Mouse (Mus musculus) C2C12 (cell line): ENCODE results near the gene Grhpr. TPM values are rescaled to one million over a fixed set of nuclear protein-coding genes. Genes with fewer than 3 reads are reported as not detected.

ENCODE experiments used
- polyA plus RNA-seq: library from polyadenylated mRNA; unstranded; fragments of >200 nt; fragmentation: generic; extraction: Trizol; gene quantifications from one replicate; pipeline ENCODE4 v1.2.1, GENCODE M21; 2012; ENCODE audit warnings: missing spikeins

The Grhpr gene
- polyA plus RNA-seq, 1 experiment = 24.0 TPM

Other genes with a start within 250 kb of the Grhpr start
- 5.3 TPM for gene Zcchc7, start 225.5 kb upstream of the Grhpr start, polyA plus RNA-seq
- gene Zbtb5, start 31.0 kb downstream of the Grhpr start, polyA plus RNA-seq = 4.7 TPM
- gene Polr1e, start 37.2 kb downstream of the Grhpr start, polyA plus RNA-seq = 29.0 TPM
- gene Fbxo10, start 103.2 kb downstream of the Grhpr start, polyA plus RNA-seq = 9.7 TPM
- 552 TPM for gene Tomm5, start 126.7 kb downstream of the Grhpr start, polyA plus RNA-seq
- gene Frmpd1, start 203.5 kb downstream of the Grhpr start, polyA plus RNA-seq = 9.7 TPM